Mouse (Mus musculus): Measurements from ENCODE around the gene Hcrt. TPM values are rescaled to one million over a fixed set of nuclear protein-coding genes. Genes with fewer than 3 reads are reported as not detected.

Gene Hcrt
- total RNA-seq, 2 experiments from 2014 or later = not detected

- no peak for TF ChIP-seq CTCF (IDR thresholded peaks at IDR 0.05)
- Histone ChIP-seq H3K27ac (peak overlapping the region; percentile 40), H3K4me3 (no peak overlapping the region)
- no peak for DNase-seq (ENCODE audit: extremely low spot score in 1 of 2, low spot score in 2 of 2)
- intact Hi-C loops (cut with DNase I) = no loop called here
These were observed 46.1 kb downstream of the Hcrt start for GRCm38 (mm10) chr11:100716649-100717048.

GRCm38 (mm10) chr11:100714948-100715347 lies 47.8 kb downstream of the Hcrt start:
- no peak for DNase-seq (ENCODE audit: extremely low spot score in 1 of 2, low spot score in 2 of 2)
- TF ChIP-seq CTCF (IDR thresholded peaks at IDR 0.05) = no peak
- Histone ChIP-seq H3K27ac (peak overlapping the region; percentile 45), H3K4me3 (no peak overlapping the region)
- intact Hi-C loops (cut with DNase I) = loop anchor here (1.0 kb wide), 2 partner anchors 46 to 244 kb away; no protein-coding TSS in a partner anchor

DNA sequence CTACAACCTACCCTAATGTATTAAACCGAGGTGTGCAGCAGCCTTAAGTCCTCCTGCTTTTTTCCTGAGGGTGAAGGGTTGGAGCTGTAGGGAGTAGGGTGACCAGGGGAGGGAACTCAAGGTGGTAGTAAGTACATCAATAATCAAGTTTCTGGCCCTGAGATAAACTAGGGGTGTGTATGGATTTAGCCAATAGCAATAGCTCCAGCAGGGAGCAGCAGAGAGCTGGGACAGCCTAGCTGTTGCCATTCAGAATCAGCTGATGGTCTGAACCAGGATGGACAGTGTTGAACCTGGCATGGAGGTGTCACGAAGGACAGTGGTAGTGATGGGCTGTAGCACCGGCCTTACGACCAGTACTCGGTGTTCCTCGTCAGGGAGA lies 48.2 kb downstream of the Hcrt start:
- intact Hi-C loops (cut with DNase I) = loop anchor here (1.0 kb wide), 2 partner anchors 47 to 245 kb away; no protein-coding TSS in a partner anchor
- peak; percentile 87 for TF ChIP-seq CTCF (IDR thresholded peaks at IDR 0.05)
- H3K4me3 ChIP-seq = no peak overlapping the region
- peak; percentile 72 to 80 for DNase-seq (ENCODE audit: extremely low spot score in 1 of 2, low spot score in 2 of 2)
- peak overlapping the region; percentile 45 for H3K27ac ChIP-seq

DNA sequence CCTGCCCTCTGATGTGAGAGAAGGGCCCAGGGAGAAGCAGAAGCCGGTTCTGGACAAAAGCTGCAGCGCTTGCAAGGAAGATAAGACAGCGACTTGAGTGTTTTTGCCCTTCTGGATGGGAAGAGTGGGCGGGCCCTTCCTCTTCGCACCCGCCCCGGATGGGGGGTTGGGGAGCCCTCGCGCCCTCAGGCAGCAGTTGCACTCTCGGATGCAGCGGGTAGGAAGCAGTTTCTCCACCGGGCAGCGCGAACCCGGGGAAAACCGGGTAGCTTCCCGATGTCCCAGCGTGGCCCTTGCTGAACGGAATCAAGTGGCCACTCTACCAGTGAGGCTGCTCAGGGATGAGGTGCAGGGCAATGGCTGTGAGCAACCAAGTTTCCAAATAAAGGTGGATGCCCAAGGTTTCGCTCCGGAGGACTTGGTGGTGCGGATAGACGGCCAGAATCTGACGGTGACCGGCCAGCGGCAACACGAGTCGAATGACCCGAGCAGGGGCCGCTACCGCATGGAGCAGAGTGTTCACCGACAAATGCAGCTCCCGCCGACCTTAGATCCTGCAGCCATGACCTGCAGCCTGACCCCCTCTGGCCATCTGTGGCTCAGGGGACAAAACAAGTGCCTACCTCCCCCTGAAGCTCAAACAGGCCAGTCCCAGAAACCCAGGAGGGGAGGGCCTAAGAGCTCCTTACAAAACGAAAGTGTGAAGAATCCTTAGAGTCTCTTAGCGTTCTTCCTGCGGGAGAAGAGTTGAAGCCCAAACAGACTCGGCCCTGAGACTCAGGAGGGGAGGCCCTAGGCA lies 48.8 kb downstream of the Hcrt start, which contains the start of gene Hspb9:
Gene Hspb9 (plus strand): TSS at position 116 of the 799 bp plus-strand sequence.
- intact Hi-C loops (cut with DNase I) = loop anchor here (1.0 kb wide), 2 partner anchors 47 to 245 kb away; no protein-coding TSS in a partner anchor
- DNase-seq (ENCODE audit: extremely low spot score in 1 of 2, low spot score in 2 of 2) = peak; percentile 51 to 68
- TF ChIP-seq CTCF (IDR thresholded peaks at IDR 0.05) = no peak
- Histone ChIP-seq H3K4me3 (0 out of 2 replicates have a peak within 1 kb of the TSS, but pooled peaks have one; percentile 28), H3K27ac (peak within 1 kb of the TSS; percentile 90)

GRCm38 (mm10) chr11:100713174-100713573 lies 49.6 kb downstream of the Hcrt start:
- TF ChIP-seq CTCF (IDR thresholded peaks at IDR 0.05) = no peak
- no peak overlapping the region for H3K4me3 ChIP-seq
- no peak for DNase-seq (ENCODE audit: extremely low spot score in 1 of 2, low spot score in 2 of 2)
- intact Hi-C loops (cut with DNase I) = no loop called here
- peak overlapping the region; percentile 45 for H3K27ac ChIP-seq

DNA sequence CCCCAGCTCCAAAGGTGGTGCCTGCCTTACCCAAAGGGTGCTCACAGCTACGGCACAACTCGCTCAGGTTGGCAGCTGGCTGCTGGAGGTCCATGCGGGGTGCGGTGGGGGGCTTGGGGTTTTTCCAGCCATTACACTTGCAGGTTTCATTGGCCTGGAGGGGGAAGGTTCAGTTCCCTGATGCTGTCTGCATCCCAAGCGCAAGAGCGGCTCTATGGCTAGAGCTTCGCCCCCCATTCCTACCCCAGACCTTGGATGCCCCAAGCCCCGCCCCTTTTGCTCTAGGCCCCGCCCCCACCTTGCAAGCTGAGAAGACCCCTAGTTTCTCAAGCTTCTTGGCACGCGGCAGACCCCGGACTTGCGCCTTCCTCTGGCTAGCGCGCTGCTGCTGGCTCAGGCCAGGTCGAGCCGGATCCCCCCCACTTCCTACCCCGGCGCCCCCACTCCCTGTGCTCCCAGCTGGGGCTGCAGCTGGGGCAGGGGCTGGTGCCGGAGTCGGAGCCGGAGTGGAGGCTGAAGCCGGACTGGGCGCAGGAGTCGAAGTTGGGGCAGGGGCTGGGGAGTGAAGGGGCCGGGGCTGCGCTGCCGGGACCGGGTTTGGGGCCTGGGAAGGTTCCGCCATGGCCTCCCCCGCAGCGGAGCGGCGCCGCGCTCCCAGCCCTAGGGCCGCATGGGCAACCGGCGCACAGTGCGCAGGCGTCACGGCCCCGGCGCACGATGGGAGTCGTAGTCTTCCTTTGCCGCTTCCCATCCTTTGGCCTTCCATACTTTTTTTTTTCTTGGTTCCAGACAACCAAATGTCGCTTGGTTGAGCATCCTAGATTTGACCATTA lies 50.7 kb downstream of the Hcrt start, which contains the start of gene Kat2a:
Gene Kat2a (minus strand): TSS at position 683 of the 833 bp plus-strand sequence.
- intact Hi-C loops (cut with DNase I) = no loop called here
- Histone ChIP-seq H3K4me3 (peak within 1 kb of the TSS; percentile 92), H3K27ac (peak within 1 kb of the TSS; percentile 90)
- DNase-seq (ENCODE audit: extremely low spot score in 1 of 2, low spot score in 2 of 2) = peak; percentile 86 to 88
- no peak for TF ChIP-seq CTCF (IDR thresholded peaks at IDR 0.05)

Other genes with a start within 250 kb of the Hcrt start
- gene Acly, start 234.9 kb downstream of the Hcrt start, total RNA-seq (2021) = 100 to 1,000 TPM; 119 to 131 TPM
- gene Ttc25, start 217.3 kb downstream of the Hcrt start, total RNA-seq (2021) = 1 to 10 TPM; 1.0 to 1.4 TPM
- 100 to 1,000 TPM; 117 to 121 TPM for gene Cnp, start 188.0 kb downstream of the Hcrt start, total RNA-seq (2021)
- gene Nkiras2, start 143.7 kb downstream of the Hcrt start, total RNA-seq (2021) = 10 to 100 TPM; 13.2 to 13.6 TPM
- gene Dnajc7, start 142.8 kb downstream of the Hcrt start, total RNA-seq (2021) = 100 to 1,000 TPM; 248 to 263 TPM
- under 1 TPM; 0.16 to 0.26 TPM for gene Zfp385c, start 70.5 kb downstream of the Hcrt start, total RNA-seq (2021)
- gene Dhx58, start 58.7 kb downstream of the Hcrt start, total RNA-seq (2021) = 1 to 10 TPM; 3.0 to 3.7 TPM
- gene Kat2a, start 50.5 kb downstream of the Hcrt start, total RNA-seq (2021) = 10 to 100 TPM; 60.5 to 61.7 TPM
- gene Hspb9, start 49.1 kb downstream of the Hcrt start, total RNA-seq (2021) = not detected
- 100 to 1,000 TPM; 139 to 142 TPM for gene Rab5c, start 24.7 kb downstream of the Hcrt start, total RNA-seq (2021)
- 10 to 100 TPM; 17.2 to 18.4 TPM for gene Kcnh4, start 3.0 kb downstream of the Hcrt start, total RNA-seq (2021)
- gene Ghdc, start 8.0 kb upstream of the Hcrt start, total RNA-seq (2021) = 1 to 10 TPM; 7.3 TPM
- gene Stat5b, start 87.8 kb upstream of the Hcrt start, total RNA-seq (2021) = 10 to 100 TPM; 23.6 to 25.0 TPM
- gene Stat5a, start 96.4 kb upstream of the Hcrt start, total RNA-seq (2021) = 1 to 10 TPM; 1.7 to 2.0 TPM
- 10 to 100 TPM; 35.7 to 40.9 TPM for gene Stat3, start 176.6 kb upstream of the Hcrt start, total RNA-seq (2021)
- gene Cavin1, start 208.0 kb upstream of the Hcrt start, total RNA-seq (2021) = 10 to 100 TPM; 19.2 to 22.2 TPM
- 100 to 1,000 TPM; 442 to 461 TPM for gene Atp6v0a1, start 246.5 kb upstream of the Hcrt start, total RNA-seq (2021)